Mouse (Mus musculus): ENCODE data around the gene Igsf8. TPM values are rescaled to one million over a fixed set of nuclear protein-coding genes. Genes with fewer than 3 reads are reported as not detected.

Gene Igsf8
- total RNA-seq, 2 experiments from 2014 or later: 13.8 to 16.3 TPM

GRCm38 (mm10) chr1:172337411-172338185 is 76.2 kb downstream of the Igsf8 start:
- intact Hi-C loops (cut with DNase I): no loop called here
- DNase-seq: no peak

DNA sequence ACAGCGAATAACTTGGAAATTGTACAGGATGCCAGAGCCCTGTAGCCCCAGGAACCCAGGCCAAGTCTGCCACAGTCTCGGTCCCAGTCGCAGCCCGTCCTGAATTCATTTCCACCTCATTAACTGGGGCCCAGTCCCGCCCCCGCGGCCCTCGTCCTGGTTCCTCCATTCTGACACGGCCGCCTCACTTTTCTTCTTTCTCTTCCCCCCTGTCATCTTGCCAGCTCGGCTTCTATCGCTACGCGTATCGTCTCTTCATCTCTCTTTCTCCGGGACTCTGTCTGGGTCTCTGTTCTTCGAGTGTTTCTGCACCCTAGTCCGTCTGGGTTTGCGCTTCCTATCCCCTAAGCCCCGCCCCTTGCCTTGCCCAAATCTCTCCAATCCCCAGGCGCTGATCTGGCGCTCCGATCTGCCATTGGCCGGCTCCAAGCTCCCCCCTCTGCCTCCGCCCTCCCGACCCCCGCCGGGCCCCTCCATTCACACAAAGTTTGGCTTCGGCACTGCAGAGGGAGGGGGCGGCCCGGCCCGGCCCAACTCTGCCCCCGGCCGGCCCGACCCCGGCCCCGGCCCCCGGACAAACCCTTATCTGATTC is 79.4 kb downstream of the Igsf8 start, which contains the start of gene Kcnj10:
Kcnj10 (plus strand) TSS at position 482 of the 593 bp plus-strand sequence.
- intact Hi-C loops (cut with DNase I): no loop called here
- DNase-seq: peak; percentile 58 to 65

DNA sequence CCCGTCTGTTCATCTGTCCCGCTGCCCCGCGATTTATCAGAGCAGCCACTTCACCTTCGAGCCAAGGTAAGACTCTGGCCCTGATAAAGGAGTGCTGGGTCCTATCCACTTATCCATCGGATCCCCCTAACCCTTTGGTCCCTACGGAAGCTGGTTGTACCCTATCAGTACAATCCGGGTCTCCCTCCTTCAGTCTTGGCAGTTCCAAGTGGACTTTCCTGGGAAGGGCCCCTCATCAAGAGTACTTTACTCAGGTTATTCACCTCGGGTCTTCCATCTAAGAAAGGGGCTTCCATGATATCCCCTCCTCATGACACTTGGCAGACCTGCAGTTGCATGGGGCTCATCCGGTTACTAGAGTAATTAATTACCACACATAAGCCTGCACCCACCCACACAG is 79.9 kb downstream of the Igsf8 start:
- DNase-seq: no peak
- intact Hi-C loops (cut with DNase I): no loop called here

DNA sequence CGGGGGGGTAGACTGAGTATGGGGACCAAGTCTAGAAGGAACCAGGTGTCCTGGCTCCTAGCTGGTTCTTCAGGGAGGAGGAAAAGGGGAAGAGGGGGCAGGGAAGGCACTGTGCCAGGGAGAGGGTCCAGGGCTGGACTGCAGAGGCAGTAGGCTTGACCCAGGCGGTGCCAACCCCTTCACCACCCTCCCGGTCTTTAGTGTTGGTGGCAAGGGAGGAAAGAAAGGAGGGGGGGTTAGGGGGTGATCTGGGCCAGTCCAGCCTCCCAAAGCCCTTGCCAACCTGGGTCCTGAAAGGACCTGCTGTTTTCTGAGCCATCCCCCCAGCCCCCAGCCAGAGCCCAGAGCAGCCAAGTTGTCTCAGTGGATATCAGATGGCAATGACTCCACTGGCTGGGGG is 81.3 kb downstream of the Igsf8 start:
- no peak for DNase-seq
- intact Hi-C loops (cut with DNase I): no loop called here

- intact Hi-C loops (cut with DNase I): no loop called here
- DNase-seq: no peak
Measured at GRCm38 (mm10) chr1:172343914-172344313, 82.5 kb downstream of the Igsf8 start.

GRCm38 (mm10) chr1:172344820-172345219 is 83.4 kb downstream of the Igsf8 start:
- DNase-seq: no peak
- intact Hi-C loops (cut with DNase I): no loop called here

DNA sequence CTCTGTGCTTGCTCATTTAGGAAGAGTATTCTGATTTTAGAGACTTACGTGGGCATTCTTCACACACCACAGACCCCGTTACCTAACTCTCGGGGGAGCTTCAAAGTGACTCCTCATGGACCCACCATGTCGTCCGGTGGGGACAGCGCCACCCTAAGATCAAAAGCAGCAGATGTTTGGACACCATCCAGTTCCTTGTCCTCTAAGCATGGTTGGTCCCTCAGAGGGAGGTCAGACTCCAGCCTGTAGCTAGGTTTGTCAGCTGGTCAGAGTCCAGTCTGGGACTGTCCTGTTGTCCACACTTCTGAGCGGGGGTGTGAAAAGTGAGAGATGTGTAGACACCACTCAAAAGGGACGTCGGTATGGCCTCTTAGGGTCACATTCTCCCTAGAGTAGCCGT is 85.3 kb downstream of the Igsf8 start:
- DNase-seq: no peak
- intact Hi-C loops (cut with DNase I): no loop called here

GRCm38 (mm10) chr1:172347382-172347781 is 85.9 kb downstream of the Igsf8 start:
- DNase-seq: no peak
- intact Hi-C loops (cut with DNase I): no loop called here

- intact Hi-C loops (cut with DNase I): no loop called here
Measured at GRCm38 (mm10) chr1:172349504-172349903, 88.1 kb downstream of the Igsf8 start.

GRCm38 (mm10) chr1:172349916-172350812 is 88.7 kb downstream of the Igsf8 start:
- DNase-seq: no peak
- intact Hi-C loops (cut with DNase I): no loop called here

More at GRCm38 (mm10) chr1:172349504-172349903, 88.1 kb downstream of the Igsf8 start:
- no peak for DNase-seq

DNA sequence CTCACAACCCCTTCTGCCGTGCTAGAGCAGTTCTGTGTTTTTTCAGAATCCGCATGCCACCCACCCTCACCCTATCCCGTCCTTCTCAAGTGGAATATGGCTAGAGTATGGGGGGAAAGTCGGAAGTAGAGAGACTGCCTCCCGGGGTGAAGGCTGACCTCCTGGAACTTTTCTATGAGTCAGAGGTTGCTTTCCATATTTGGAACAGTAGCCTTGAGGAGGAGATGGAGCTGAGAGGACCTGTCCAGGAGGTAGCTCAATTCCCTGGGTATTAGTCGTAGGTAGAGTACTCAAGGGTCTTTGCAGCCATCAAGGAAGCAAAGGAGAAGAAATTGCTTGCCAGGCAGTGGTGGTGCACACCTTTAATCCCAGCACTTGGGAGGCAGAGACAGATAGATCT is 90.6 kb downstream of the Igsf8 start:
- intact Hi-C loops (cut with DNase I): no loop called here
- DNase-seq: no peak

GRCm38 (mm10) chr1:172352453-172352852 is 91.0 kb downstream of the Igsf8 start:
- intact Hi-C loops (cut with DNase I): no loop called here
- DNase-seq: no peak

DNA sequence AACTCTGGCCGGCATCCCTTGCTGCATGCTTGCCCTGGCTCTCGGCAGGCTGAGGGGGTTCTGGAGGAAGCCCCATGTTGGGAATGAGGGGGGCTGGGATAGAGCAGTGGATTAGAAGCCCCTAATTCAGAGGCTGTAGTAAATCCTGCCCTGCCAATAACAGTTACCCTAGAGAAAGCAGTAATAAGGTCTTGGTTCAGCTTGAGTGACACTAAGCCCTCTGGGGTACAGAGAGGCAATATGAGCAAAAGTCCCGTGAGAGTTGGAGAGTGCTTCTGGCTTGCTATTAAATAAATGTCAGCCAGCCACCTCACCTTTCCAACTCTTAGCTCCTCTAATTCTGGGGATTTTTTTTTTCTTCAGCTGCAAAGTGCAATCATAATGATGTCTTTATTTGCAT is 93.9 kb downstream of the Igsf8 start:
- intact Hi-C loops (cut with DNase I): no loop called here
- no peak for DNase-seq

GRCm38 (mm10) chr1:172357550-172357949 is 96.1 kb downstream of the Igsf8 start:
- DNase-seq: peak; percentile 68 to 78
- intact Hi-C loops (cut with DNase I): loop anchor here (2.0 kb wide), 1 partner anchor 311 kb away; no protein-coding TSS in a partner anchor

DNA sequence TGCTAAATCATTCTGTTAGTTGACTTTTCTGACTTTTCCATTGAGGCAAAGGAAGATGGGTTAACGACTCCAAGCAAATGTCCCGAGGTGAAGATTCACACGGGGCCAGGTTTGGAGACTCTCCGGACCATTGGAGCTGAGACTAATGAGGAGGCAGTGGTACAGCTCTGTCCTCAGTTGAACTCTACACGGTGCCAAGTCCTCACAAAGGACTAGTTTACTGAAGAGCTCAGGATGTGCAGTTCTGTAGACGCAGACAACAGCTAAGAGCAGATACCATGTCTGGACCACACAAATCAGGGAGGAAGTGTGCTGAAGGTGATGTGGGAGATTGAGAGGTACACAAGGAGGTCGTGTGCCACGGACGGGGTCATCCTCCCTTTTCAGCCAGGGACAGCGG is 96.9 kb downstream of the Igsf8 start:
- no peak for DNase-seq
- intact Hi-C loops (cut with DNase I): no loop called here

- DNase-seq: peak; percentile 28 to 64
- intact Hi-C loops (cut with DNase I): no loop called here
Measured at GRCm38 (mm10) chr1:172364684-172365083, 103.2 kb downstream of the Igsf8 start.

DNA sequence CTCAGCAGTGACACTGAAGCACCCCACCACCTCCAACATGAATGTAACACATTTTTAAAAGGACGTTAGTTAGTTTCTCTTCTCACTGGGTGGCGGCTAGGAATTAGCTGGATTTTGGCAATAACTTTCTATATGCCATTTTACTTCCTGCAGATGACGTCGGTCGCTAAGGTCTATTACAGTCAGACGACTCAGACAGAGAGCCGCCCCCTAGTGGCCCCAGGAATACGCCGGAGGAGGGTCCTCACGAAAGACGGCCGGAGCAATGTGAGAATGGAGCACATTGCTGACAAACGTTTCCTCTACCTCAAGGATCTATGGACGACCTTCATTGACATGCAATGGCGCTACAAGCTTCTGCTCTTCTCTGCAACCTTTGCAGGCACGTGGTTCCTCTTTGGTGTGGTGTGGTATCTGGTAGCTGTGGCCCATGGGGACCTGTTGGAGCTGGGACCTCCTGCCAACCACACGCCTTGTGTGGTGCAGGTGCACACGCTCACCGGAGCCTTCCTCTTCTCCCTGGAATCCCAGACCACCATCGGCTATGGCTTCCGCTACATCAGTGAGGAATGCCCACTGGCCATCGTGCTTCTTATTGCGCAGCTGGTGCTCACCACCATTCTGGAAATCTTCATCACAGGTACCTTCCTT is 107.5 kb downstream of the Igsf8 start:
- intact Hi-C loops (cut with DNase I): no loop called here
- peak; percentile 38 to 58 for DNase-seq

All from heart, postnatal 14 days (tissue).